Mouse (Mus musculus): ENCODE measurements around the gene Evx2. TPM values are rescaled to one million over a fixed set of nuclear protein-coding genes. Genes with fewer than 3 reads are reported as not detected.

The Evx2 gene
- total RNA-seq, 2 experiments from 2014 or later: not detected

- no peak for DNase-seq
- no peak for TF ChIP-seq CTCF (IDR thresholded peaks at IDR 0.05)
- Histone ChIP-seq H3K27ac (no peak overlapping the region), H3K4me3 (no peak overlapping the region)
- intact Hi-C loops (cut with DNase I): no loop called here
Measured at GRCm38 (mm10) chr2:74667191-74667841, 8.0 kb upstream of the Evx2 start.

DNA sequence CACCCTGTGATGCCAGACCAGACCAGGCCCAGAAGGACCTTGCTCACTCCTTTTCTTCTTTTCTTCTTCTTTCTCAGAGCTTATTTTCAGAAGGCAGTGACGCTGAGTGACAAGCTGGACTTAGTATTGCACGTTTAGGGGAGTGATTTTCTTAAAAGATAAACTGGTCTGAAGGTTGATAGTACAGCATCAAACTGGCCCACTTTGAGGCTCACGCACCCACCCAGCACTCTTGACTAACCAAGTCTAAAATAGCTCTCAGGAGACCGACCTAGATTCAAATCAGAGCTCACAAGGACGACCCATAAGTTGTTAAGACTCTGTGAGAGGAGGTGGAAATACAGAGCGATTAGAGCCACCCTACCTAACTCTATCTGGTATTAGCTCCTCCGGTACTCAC is 7.1 kb upstream of the Evx2 start:
- Histone ChIP-seq H3K27ac (no peak overlapping the region), H3K4me3 (no peak overlapping the region)
- TF ChIP-seq CTCF (IDR thresholded peaks at IDR 0.05): no peak
- intact Hi-C loops (cut with DNase I): no loop called here
- no peak for DNase-seq

- DNase-seq: peak; percentile 58
- intact Hi-C loops (cut with DNase I): loop anchor here (2.0 to 5.0 kb wide), 3 partner anchors 86 to 597 kb away; partner anchors contain the start of gene Lnpk
- peak; percentile 80 for TF ChIP-seq CTCF (IDR thresholded peaks at IDR 0.05)
- H3K27ac ChIP-seq: no peak overlapping the region
- H3K4me3 ChIP-seq: no peak overlapping the region
Measured at GRCm38 (mm10) chr2:74663291-74663925, 4.1 kb upstream of the Evx2 start.

- DNase-seq: peak; percentile 48
- TF ChIP-seq CTCF (IDR thresholded peaks at IDR 0.05): peak; percentile 61
- intact Hi-C loops (cut with DNase I): loop anchor here (2.0 to 5.0 kb wide), 3 partner anchors 84 to 595 kb away; partner anchors contain the start of gene Lnpk
- Histone ChIP-seq H3K4me3 (no peak overlapping the region), H3K27ac (no peak overlapping the region)
Measured at GRCm38 (mm10) chr2:74661685-74662084, 2.3 kb upstream of the Evx2 start.

GRCm38 (mm10) chr2:74660421-74661375 is 1.3 kb upstream of the Evx2 start:
- TF ChIP-seq CTCF (IDR thresholded peaks at IDR 0.05): no peak
- no peak overlapping the region for H3K27ac ChIP-seq
- H3K4me3 ChIP-seq: no peak overlapping the region
- intact Hi-C loops (cut with DNase I): loop anchor here (5.0 kb wide), 1 partner anchor 83 kb away; the partner anchor contains the start of gene Lnpk
- DNase-seq: no peak

DNA sequence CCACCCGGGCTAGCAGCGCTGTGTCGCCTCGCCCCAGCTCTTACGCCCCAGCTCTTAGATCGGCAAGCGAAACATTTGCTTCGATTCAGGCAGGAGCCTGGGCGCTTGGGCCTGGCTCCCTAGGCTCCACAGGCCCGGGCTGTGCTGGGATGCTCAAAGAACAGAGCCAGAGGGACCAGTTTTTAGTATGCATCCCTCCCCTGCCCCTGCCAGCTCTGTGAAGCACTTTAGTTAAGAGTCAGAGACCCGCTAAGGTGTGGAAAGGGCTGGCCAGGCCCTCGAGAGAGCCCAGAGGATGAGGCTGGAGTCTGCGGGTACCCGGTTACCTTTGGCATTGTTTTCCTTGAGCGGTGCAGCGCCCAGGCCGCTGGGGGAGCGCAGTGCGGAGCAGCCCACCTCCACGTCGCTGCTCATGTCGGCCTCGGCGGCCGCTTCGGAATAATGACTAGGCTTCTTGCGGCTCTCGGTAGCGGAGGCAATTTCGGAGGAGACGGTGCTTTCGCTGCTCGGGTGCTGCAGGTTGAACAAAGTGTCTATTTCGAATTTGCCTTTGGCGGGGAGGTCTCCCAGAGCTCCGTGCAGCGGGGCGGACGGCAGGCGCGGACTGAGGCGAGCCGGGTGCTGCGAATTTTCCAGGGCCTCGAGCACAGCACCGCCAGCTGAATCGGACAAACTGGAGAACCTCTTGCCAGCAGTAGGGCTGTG is 538 bp downstream of the Evx2 start:
- H3K4me3 ChIP-seq: no peak overlapping the region
- intact Hi-C loops (cut with DNase I): no loop called here

GRCm38 (mm10) chr2:74658024-74658666 is 1.2 kb downstream of the Evx2 start:
- no peak for TF ChIP-seq CTCF (IDR thresholded peaks at IDR 0.05)
- intact Hi-C loops (cut with DNase I): no loop called here
- DNase-seq: no peak
- Histone ChIP-seq H3K4me3 (peak overlapping the region; percentile 23), H3K27ac (no peak overlapping the region)

More for the DNA sequence above, 538 bp downstream of the Evx2 start:
- TF ChIP-seq CTCF (IDR thresholded peaks at IDR 0.05): no peak
- peak; percentile 17 for DNase-seq
- no peak overlapping the region for H3K27ac ChIP-seq

GRCm38 (mm10) chr2:74657251-74658023 is 1.9 kb downstream of the Evx2 start:
- Histone ChIP-seq H3K27ac (no peak overlapping the region), H3K4me3 (peak overlapping the region; percentile 23)
- intact Hi-C loops (cut with DNase I): no loop called here
- DNase-seq: peak; percentile 22
- TF ChIP-seq CTCF (IDR thresholded peaks at IDR 0.05): no peak

DNA sequence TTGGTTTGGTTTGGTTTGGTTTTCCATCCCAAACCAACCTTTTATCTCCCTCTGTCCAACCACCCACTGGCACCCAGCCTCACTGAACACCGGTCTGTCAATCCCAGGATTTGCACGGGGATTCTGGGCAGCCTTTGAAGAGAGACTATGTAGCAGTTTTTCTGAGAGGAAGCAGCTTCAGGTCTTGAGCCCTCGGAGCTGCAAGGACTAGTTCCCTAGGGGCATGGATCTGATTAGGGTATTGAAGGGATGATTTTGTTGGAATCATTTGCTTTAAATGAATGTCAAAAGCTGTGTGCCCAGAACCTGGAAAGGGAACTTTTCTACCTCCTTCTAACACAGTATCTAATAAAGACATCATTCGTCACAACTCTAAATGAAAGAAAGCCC is 2.7 kb downstream of the Evx2 start:
- TF ChIP-seq CTCF (IDR thresholded peaks at IDR 0.05): no peak
- Histone ChIP-seq H3K4me3 (no peak overlapping the region), H3K27ac (no peak overlapping the region)
- intact Hi-C loops (cut with DNase I): no loop called here
- DNase-seq: no peak

- TF ChIP-seq CTCF (IDR thresholded peaks at IDR 0.05): no peak
- peak overlapping the region; percentile 64 for H3K4me3 ChIP-seq
- no peak overlapping the region for H3K27ac ChIP-seq
- intact Hi-C loops (cut with DNase I): no loop called here
- peak; percentile 19 for DNase-seq
Measured at GRCm38 (mm10) chr2:74655821-74656631, 3.3 kb downstream of the Evx2 start.
